16 mouse cellular contexts compared by ENCODE assay signal in the genomic region with DNA sequence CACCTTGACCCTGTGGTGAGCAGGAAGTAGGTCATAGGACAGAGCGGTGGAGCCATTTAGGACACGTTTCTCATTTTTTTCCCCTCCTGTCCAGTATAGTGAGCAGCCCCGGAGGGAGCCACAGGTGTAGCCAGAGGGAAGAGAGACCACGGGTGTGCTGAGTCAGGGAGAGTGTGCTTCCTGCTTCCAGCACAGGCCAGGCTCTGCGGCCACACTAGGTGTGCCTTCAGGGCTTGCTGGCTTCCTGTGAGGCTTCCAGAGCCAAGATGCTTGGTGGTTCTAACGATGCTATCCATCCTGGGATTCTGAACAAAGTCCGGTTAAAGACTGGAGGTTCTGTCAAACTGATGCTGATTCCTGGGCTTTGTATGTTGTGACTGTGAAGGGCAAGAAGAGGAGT.
"Had no signal": no experiment of that assay in that cellular context is flagged by ENCODE, and none has a peak within 500 bp of the region (broad histone marks: within the 10 kb centered on the region; RNA-seq: fewer than 3 reads in every experiment).

No protein-coding gene starts in this region.

- H3K4me2 ChIP-seq: lung, embryonic 14.5 days; midbrain, embryonic 12.5 days; neural tube, embryonic 13.5 days; neural tube, embryonic 15.5 days had no signal

- H3K27me3 ChIP-seq: midbrain, embryonic 12.5 days; neural tube, embryonic 13.5 days; neural tube, embryonic 15.5 days had no signal

- DNase-seq: lung, adult 18-20 months; lung, embryonic 14.5 days; lung, postnatal 10 days; lung, postnatal 4 days; midbrain, embryonic 14.5 days; retina, postnatal 1 day; right cerebral cortex, postnatal 14 days; thymus, adult 18-20 months; thymus, postnatal 14 days; thymus, postnatal 36 days had no signal

- ATAC-seq: midbrain, embryonic 16.5 days had no signal

- H3K4me3 ChIP-seq: midbrain, embryonic 10.5 days; midbrain, embryonic 12.5 days; myocyte; neural tube, embryonic 13.5 days; neural tube, embryonic 15.5 days had no signal

- H3K27ac ChIP-seq: midbrain, embryonic 12.5 days; neural tube, embryonic 13.5 days; neural tube, embryonic 15.5 days had no signal

- H3K9ac ChIP-seq: lung, embryonic 14.5 days; midbrain, embryonic 12.5 days; neural tube, embryonic 13.5 days; neural tube, embryonic 15.5 days had no signal

- H3K9me3 ChIP-seq: midbrain, embryonic 10.5 days; midbrain, embryonic 12.5 days; neural tube, embryonic 13.5 days; neural tube, embryonic 15.5 days had no signal

- H3K36me3 ChIP-seq: midbrain, embryonic 12.5 days had no signal
